Mouse (Mus musculus) thymus, postnatal 10 days (tissue): ENCODE data around the gene Has1.

Source experiments
- DNase-seq, 2 experiments: peaks; one replicate each; pipeline ENCODE4 v3.0.0; 2021; ENCODE audit warnings: low spot score in 2 of 2

Has1 gene

GRCm38 (mm10) chr17:17855064-17855838, at the start of gene Has1:
Gene Has1, minus strand, starts transcription at chr17:17855205.
- no peak for DNase-seq

GRCm38 (mm10) chr17:17900768-17901167, 45.8 kb upstream of the Has1 start:
- no peak for DNase-seq

- no peak for DNase-seq
These were observed 44.3 kb upstream of the Has1 start for GRCm38 (mm10) chr17:17899268-17899667.

- DNase-seq = peak in 1 of 2 experiments; percentile 14
These were observed 41.0 kb upstream of the Has1 start for GRCm38 (mm10) chr17:17896039-17896438.

- no peak for DNase-seq
These were observed 34.9 kb upstream of the Has1 start for GRCm38 (mm10) chr17:17889732-17890425.

GRCm38 (mm10) chr17:17887774-17888248, 32.8 kb upstream of the Has1 start, which contains the start of the genes Fpr2 and Fpr3:
Gene Fpr2, plus strand, starts transcription at chr17:17887824.
Gene Fpr3, plus strand, starts transcription at chr17:17887852.
- no peak for DNase-seq

- DNase-seq = no peak
These were observed 28.8 kb upstream of the Has1 start, which contains the start of gene Fpr1 for GRCm38 (mm10) chr17:17883840-17884239. Gene Fpr1, minus strand, starts transcription at chr17:17883940.

GRCm38 (mm10) chr17:17882672-17883071, 27.7 kb upstream of the Has1 start:
- no peak for DNase-seq

GRCm38 (mm10) chr17:17879347-17879746, 24.3 kb upstream of the Has1 start:
- no peak for DNase-seq

- DNase-seq = no peak
These were observed 16.7 kb upstream of the Has1 start for GRCm38 (mm10) chr17:17871697-17872096.

GRCm38 (mm10) chr17:17870892-17871550, 16.0 kb upstream of the Has1 start:
- DNase-seq = no peak

GRCm38 (mm10) chr17:17866801-17867469, 11.9 kb upstream of the Has1 start:
- DNase-seq = no peak

- no peak for DNase-seq
These were observed 10.2 kb upstream of the Has1 start for GRCm38 (mm10) chr17:17865168-17865567.

- no peak for DNase-seq
These were observed 7.4 kb upstream of the Has1 start for GRCm38 (mm10) chr17:17862360-17862759.

- no peak for DNase-seq
These were observed 5.1 kb upstream of the Has1 start for GRCm38 (mm10) chr17:17860110-17860509.

GRCm38 (mm10) chr17:17857446-17857845, 2.4 kb upstream of the Has1 start:
- no peak for DNase-seq

GRCm38 (mm10) chr17:17856612-17857011, 1.6 kb upstream of the Has1 start:
- DNase-seq = no peak

GRCm38 (mm10) chr17:17849906-17850712, 4.9 kb downstream of the Has1 start:
- no peak for DNase-seq

- no peak for DNase-seq
These were observed 6.0 kb downstream of the Has1 start for GRCm38 (mm10) chr17:17848988-17849387.

- DNase-seq = no peak
These were observed 9.6 kb downstream of the Has1 start for GRCm38 (mm10) chr17:17845187-17846027.
